Comparison of ENCODE assay signal across 8 mouse cellular contexts in genomic region chr4:43492821-43493185, GRCm38 (mm10). TPM values are rescaled to one million over a fixed set of nuclear protein-coding genes. Genes with fewer than 3 reads are reported as not detected.
DNase-seq lines count a peak whose midpoint lies in the region; ATAC-seq lines count a peak whose summit lies in the region.

Gene Ccdc107, plus strand, starts transcription at chr4:43492900.

- H3K9ac ChIP-seq in kidney, embryonic 15.5 days: peak within 1 kb of the TSS; percentile 78

- H3K4me3 ChIP-seq in heart, embryonic 10.5 days: peak within 1 kb of the TSS; percentile 84
- H3K4me3 ChIP-seq in kidney, embryonic 15.5 days (replicated peaks): peak within 1 kb of the TSS; percentile 79

- peak; percentile 89 for ATAC-seq in erythroblast, adult 5-6 weeks (replicated peaks; ENCODE audit: low FRiP score, poor library complexity, severe bottlenecking)
- ATAC-seq in kidney, embryonic 15.5 days (replicated peaks; ENCODE audit: low FRiP score): peak; percentile 98
- ATAC-seq in monocyte, adult 5-6 weeks (replicated peaks; ENCODE audit: insufficient number of reproducible peaks, low FRiP score, low TSS enrichment, poor library complexity, severe bottlenecking): peak; percentile 91

- peak; percentile 92 to 93 for DNase-seq in B cell, adult 2 months
- peak; percentile 100 for DNase-seq in brain, adult 2 months (ENCODE audit: low read depth, low spot score)
- peak; percentile 98 for DNase-seq in heart, embryonic 10.5 days (ENCODE audit: low spot score)
- DNase-seq in liver: peak; percentile 95
- peak; percentile 90 to 92 for DNase-seq in spleen, postnatal 4 days (ENCODE audit: low spot score in 2 of 2)

- H3K36me3 ChIP-seq in heart, embryonic 10.5 days: peaks cover 24% of the 10 kb centered on the region
- peaks cover 20% of the 10 kb centered on the region for H3K36me3 ChIP-seq in kidney, embryonic 15.5 days

- H3K4me2 ChIP-seq in kidney, embryonic 15.5 days: peak within 1 kb of the TSS; percentile 70

- peak within 1 kb of the TSS; percentile 93 for H3K27ac ChIP-seq in heart, embryonic 10.5 days
- peak within 1 kb of the TSS; percentile 92 for H3K27ac ChIP-seq in kidney, embryonic 15.5 days

- peaks cover 38% of the 10 kb centered on the region for H3K4me1 ChIP-seq in heart, embryonic 10.5 days
- H3K4me1 ChIP-seq in kidney, embryonic 15.5 days: peaks cover 28% of the 10 kb centered on the region

- H3K9me3 ChIP-seq in heart, embryonic 10.5 days: no peaks in the 10 kb centered on the region
- no peaks in the 10 kb centered on the region for H3K9me3 ChIP-seq in kidney, embryonic 15.5 days (replicated peaks)

- under 1% methylated on average over 25 of the region's 25 CpGs for WGBS in heart, embryonic 10.5 days
- under 1% methylated on average over 25 of the region's 25 CpGs for WGBS in kidney, embryonic 15.5 days

- H3K27me3 ChIP-seq in heart, embryonic 10.5 days (ENCODE audit: insufficient read depth, poor library complexity, severe bottlenecking): no peaks in the 10 kb centered on the region
- no peaks in the 10 kb centered on the region for H3K27me3 ChIP-seq in kidney, embryonic 15.5 days

RNA-seq across cellular contexts. Expression of gene Ccdc107, which starts in this region (rescaled TPM):
- total RNA-seq in erythroblast, adult 5-6 weeks (2015; ENCODE audit: low replicate concordance): 4.6 and 17.1 TPM in 2 replicates
- 5.2 and 36.1 TPM in 2 replicates for total RNA-seq in erythroblast, adult 5-6 weeks (2017; ENCODE audit: low replicate concordance)
- polyA plus RNA-seq in heart, embryonic 10.5 days (2016; fragmentation: Nextera tagmentation; extraction: Ambion mirVana): 67.2 and 71.7 TPM in 2 replicates
- 69.5 and 72.2 TPM in 2 replicates for polyA plus RNA-seq in kidney, embryonic 15.5 days (2015; fragmentation: Nextera tagmentation; extraction: Ambion mirVana)
- total RNA-seq in monocyte, adult 5-6 weeks (2017): 21.2 to 29.5 TPM (median 29.3 TPM) in 3 replicates

Comparison
In these comparisons a context has a peak if more than half of its experiments do, and no peak if none do; other contexts are left out.
1. Peak in every context shown above with its lines: DNase-seq, ATAC-seq, H3K4me3 ChIP-seq and H3K27ac ChIP-seq.